21 mouse cellular contexts compared by ENCODE assay signal in genomic region chrX:94125950-94126349, GRCm38 (mm10).
"Had no signal": no experiment of that assay in that cellular context is flagged by ENCODE, and none has a peak within 500 bp of the region (broad histone marks: within the 10 kb centered on the region; RNA-seq: fewer than 3 reads in every experiment).

No protein-coding gene starts in this region.

- H3K9ac ChIP-seq: heart, embryonic 12.5 days; hindbrain, embryonic 12.5 days; hindbrain, embryonic 15.5 days; limb, embryonic 13.5 days; limb, embryonic 15.5 days; liver, embryonic 13.5 days had no signal

- H3K4me2 ChIP-seq: heart, embryonic 12.5 days; hindbrain, embryonic 12.5 days; hindbrain, embryonic 15.5 days; limb, embryonic 13.5 days; limb, embryonic 15.5 days; liver, embryonic 13.5 days had no signal

- H3K27ac ChIP-seq: heart, embryonic 10.5 days; hindbrain, embryonic 10.5 days; hindbrain, embryonic 12.5 days; hindbrain, embryonic 15.5 days; hindbrain, postnatal 0 days; layer of hippocampus, adult 2 months; limb, embryonic 13.5 days; limb, embryonic 15.5 days; liver, embryonic 13.5 days had no signal

- ATAC-seq: hindbrain, postnatal 0 days; intestine, postnatal 0 days had no signal

- H3K4me3 ChIP-seq: heart, embryonic 10.5 days; heart, embryonic 12.5 days; hindbrain, embryonic 10.5 days; hindbrain, embryonic 12.5 days; hindbrain, embryonic 15.5 days; layer of hippocampus, adult 2 months; limb, embryonic 13.5 days; limb, embryonic 15.5 days; liver, embryonic 13.5 days had no signal

- DNase-seq: gastrocnemius, postnatal 14 days; gastrocnemius, postnatal 36 days; heart, adult 18-20 months; heart, postnatal 10 days; heart, postnatal 4 days; kidney, adult 18-20 months; kidney, adult 8-10 months; kidney, postnatal 4 days; layer of hippocampus, postnatal 36 days; left cerebral cortex, postnatal 4 days; liver, embryonic 13.5 days had no signal

- H3K36me3 ChIP-seq: heart, embryonic 10.5 days; heart, embryonic 12.5 days; hindbrain, embryonic 10.5 days; hindbrain, embryonic 12.5 days; hindbrain, embryonic 15.5 days; limb, embryonic 13.5 days; limb, embryonic 15.5 days; liver, embryonic 13.5 days had no signal

- H3K4me1 ChIP-seq: heart, embryonic 10.5 days; heart, embryonic 12.5 days; hindbrain, embryonic 10.5 days; hindbrain, embryonic 12.5 days; hindbrain, embryonic 15.5 days; limb, embryonic 13.5 days; limb, embryonic 15.5 days; liver, embryonic 13.5 days had no signal

- H3K9me3 ChIP-seq: heart, embryonic 10.5 days; hindbrain, embryonic 15.5 days; limb, embryonic 13.5 days; limb, embryonic 15.5 days; liver, embryonic 13.5 days had no signal
